Mouse (Mus musculus) left cerebral cortex, postnatal 36 days (tissue): ENCODE results near the gene Fam13a. TPM values are rescaled to one million over a fixed set of nuclear protein-coding genes. Genes with fewer than 3 reads are reported as not detected.

Experiments
- DNase-seq, 2 experiments: peaks; one replicate each; pipeline ENCODE4 v3.0.0; 2021 to 2022; ENCODE audit warnings: low spot score in 2 of 2, mixed read lengths in 1 of 2
- intact Hi-C: fragments of 180-260 bp; cut with DNase I; formaldehyde crosslinking; loops from one replicate; pipeline ENCODE4 v1.15.1; 2025
- total RNA-seq, 2 experiments: library from RNA; stranded (reverse); gene quantifications; 2 replicates each; pipeline ENCODE4 v1.2.3; 2021

The Fam13a gene
- total RNA-seq, 2 experiments from 2014 or later: 13.6 to 13.8 TPM

DNA sequence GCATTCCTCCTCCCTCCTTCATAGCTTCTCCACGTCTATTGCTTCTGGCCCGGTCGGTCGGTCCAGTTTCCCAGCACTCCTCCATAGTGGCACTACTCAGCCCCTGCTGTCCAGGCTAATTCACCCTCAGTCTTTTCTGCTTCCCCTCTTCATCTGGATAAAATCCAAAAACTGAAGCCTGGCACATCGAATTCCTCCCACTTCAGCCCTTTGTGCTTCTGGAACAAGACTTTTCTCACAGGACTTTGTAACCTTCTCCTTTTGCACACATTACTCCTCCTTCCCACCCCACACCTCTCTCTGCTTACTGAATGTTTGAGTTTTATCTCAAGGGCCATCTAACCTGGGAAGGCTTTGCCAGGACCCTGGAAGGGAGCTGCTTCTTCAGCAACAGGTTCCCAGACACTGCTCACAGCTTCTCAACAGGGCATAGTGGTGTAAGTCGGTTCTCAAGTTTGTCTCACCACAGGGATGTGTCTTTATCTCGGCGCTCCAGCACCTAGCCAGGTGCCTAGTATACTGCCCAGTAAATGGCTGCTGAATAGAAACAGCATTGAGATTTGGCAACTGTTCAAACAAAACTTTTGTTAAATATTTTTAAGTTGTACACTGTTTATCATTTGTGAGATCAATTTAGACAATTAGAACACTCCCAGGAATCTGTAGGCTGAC is 10.1 kb downstream of the Fam13a start:
- intact Hi-C loops: no loop called here
- no peak for DNase-seq

DNA sequence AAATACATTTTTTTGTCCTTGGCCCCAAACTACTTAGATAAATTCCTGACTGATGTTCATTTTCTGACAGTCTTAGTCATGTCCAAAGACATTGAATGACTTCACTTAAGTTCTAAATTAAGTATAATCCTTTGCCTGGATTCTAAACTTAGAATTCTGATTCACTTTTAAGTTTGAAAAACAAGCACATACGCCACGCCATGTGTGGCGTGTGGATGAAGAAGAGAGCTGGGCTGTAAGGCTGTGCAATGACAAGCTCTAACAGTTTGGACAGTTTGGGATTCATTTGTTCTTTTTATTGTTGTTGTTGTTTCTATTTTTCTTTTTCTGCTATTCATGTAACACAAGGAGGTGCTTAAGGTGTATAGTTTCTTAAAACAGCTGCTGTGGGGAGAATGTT is 13.6 kb downstream of the Fam13a start:
- DNase-seq: no peak

GRCm38 (mm10) chr6:59004630-59005029 is 19.7 kb downstream of the Fam13a start:
- no peak for DNase-seq
- intact Hi-C loops: no loop called here

More for the DNA sequence above, 13.6 kb downstream of the Fam13a start:
- intact Hi-C loops: no loop called here

DNA sequence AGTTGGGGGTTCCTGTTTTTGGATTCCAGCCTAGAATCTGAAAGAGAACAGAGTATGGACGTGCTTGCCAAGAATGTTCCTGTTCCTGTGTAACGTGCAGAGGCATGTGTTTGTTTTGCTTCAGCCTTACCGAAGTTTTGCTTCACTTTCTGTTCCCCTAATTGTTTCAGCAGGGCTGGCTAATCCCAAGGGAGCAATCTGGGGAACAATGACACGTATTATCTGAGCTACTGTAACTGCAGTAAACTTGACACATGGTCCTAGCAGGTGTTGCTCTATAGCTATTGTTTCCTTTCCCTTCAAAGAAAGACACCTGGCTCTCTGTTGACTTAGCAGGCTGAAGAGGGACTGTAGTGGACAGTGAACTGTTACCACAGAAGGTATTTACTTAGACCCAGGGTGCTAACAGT is 25.3 kb downstream of the Fam13a start:
- intact Hi-C loops: no loop called here
- no peak for DNase-seq

DNA sequence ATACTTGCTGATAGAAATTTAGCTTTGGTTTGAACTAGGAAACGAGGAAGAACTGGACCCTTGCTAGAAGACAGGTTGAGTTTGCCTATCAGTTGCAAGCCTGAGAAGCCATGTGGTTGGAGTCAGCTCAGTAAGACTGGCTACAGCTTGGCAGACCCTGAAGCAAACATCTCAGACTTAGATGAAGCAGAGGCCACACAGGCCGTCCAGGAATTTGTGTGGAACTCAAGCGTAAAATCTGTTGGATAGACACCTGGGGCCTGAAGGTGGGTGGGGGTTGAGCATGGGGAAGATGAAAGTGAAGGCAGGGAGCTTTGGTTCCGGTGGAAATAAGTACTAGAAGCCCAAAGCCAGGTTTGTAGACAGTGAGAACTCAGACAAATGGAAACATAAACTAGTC is 25.8 kb downstream of the Fam13a start:
- intact Hi-C loops: no loop called here
- DNase-seq: no peak

GRCm38 (mm10) chr6:58989149-58989548 is 35.2 kb downstream of the Fam13a start:
- no peak for DNase-seq
- intact Hi-C loops: no loop called here

GRCm38 (mm10) chr6:58988706-58989105 is 35.6 kb downstream of the Fam13a start:
- DNase-seq: no peak
- intact Hi-C loops: no loop called here

DNA sequence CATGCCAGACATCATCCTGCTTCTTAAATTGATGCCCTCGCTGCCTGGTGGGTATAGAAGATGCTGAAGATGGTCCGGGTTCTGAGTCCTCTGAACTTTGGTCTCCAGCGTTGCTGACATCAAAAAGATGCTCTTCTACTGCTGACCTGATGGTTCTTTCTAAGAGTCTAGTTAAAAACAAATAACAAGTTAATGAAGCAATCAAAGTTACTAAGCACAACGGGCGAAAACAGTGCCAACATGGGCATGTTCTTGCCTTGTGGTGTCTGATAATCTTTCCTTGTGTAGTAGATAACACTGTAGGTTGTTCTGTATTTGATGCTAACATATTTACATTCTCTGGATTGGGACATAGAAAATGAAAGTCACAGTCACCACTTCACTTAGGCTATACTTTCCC is 37.2 kb downstream of the Fam13a start:
- DNase-seq: no peak
- intact Hi-C loops: no loop called here

DNA sequence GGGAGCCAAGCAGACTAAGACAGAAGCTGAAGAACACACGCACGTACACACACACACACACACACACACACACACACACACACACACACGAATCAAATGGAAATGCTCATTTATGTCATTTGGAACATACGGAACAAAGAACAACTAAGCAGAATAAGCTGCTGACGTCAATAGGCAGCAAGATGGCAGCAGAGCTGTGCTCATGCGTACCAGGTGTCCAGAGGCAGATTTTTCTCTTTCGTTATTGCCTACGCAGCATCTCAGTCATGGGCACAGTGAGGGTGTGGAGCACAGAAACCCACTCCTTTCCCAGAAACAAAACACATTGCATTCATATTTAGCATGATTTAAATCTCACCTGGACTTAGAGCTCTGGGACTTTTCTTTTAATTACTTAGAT is 39.2 kb downstream of the Fam13a start:
- DNase-seq: no peak
- intact Hi-C loops: no loop called here

- DNase-seq: no peak
- intact Hi-C loops: no loop called here
Measured at GRCm38 (mm10) chr6:58975249-58975648, 49.1 kb downstream of the Fam13a start.

DNA sequence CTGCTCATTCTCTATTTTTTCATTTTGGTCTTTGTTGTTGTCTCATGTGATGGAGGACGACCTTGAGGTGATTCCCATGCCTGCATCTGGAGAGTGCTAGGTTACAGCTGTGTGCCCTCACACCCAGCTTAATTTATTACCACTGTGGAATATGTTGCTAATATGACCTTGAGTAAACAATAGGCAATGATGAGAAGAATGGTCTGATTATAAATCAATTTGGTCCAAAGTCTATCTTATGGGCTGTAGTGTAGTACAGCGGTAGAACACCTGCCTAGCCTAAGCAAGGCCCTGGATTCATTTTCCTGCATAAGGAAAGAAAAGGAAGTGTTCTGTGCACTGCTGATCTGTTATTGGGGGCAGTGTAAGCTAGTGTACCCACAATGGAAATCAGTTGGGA is 49.9 kb downstream of the Fam13a start:
- intact Hi-C loops: no loop called here
- DNase-seq: no peak

DNA sequence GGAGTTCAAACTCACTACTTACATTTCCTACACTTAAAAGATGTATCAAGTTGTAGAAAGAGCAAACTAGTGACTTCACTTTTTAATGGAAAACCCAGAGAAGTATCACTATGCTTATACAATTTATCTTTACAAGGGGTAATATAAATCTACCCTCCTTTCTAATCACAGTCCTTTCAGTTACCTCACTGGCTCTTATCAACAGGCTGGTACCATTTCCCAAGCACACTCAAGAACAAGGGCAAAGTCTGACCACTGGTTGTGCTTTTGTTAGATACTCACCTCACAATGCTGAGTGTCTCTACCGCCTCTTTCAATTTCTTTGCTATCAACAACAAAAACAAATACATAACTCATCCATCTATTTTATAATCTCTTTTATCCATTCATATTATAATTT is 51.5 kb downstream of the Fam13a start:
- intact Hi-C loops: no loop called here
- no peak for DNase-seq

GRCm38 (mm10) chr6:58968272-58968671 is 56.1 kb downstream of the Fam13a start:
- DNase-seq: no peak
- intact Hi-C loops: no loop called here

DNA sequence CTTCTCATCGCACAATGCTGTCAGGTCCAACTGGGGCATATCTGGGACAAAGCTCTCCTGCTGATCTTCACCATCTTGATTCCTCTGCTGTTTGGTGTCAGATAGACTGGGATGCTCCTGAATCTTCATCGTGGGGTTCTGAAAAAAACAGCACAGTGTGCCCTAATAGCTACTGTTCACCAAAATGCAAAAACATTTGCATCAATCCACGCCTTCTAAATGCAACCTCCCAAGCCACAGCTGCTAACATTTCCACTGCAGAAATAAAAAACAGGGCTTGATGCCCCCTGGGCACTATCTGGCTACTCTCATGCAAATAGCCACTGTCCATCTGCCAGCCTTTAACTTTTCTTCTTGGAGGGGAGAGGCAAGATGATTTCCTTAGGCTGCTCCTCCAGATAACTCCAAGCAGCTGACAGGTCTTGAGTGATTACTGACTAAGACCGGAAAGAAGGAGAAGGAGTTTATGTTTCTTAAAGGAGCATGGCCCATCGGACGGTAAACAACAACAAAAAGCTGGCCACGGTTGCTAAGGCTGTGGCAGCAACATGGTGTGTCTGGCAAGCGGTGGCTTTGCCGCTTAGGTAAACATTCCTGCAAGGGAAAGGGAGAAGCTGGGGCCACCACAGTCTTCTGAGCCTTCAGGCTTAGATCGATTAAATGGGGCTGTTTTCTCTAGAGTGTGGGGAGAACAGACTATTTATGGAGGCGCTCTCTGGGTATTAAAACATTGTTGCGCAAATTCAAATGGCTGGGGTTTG is 59.1 kb downstream of the Fam13a start:
- intact Hi-C loops: no loop called here
- DNase-seq: no peak

DNA sequence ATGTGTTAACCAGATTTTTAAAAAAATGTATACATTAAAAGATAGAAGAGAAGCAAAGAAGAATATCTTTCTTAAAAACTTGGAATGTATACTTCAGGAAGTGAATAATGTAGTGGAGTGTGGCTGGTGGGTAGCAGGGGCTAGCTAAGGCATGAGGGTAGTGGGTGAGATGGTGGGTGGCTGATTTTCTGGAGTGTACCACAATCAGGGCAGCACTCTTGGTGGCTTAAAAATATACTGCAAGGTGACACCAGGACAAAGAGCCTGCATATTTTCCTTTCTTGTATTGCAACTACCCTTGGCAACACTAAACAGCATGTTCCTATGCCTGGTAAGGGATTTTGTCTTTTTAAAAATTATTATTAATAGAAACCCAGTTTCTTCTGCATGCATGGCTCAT is 59.8 kb downstream of the Fam13a start:
- DNase-seq: no peak
- intact Hi-C loops: no loop called here

GRCm38 (mm10) chr6:58964091-58964490 is 60.3 kb downstream of the Fam13a start:
- intact Hi-C loops: no loop called here
- DNase-seq: no peak

DNA sequence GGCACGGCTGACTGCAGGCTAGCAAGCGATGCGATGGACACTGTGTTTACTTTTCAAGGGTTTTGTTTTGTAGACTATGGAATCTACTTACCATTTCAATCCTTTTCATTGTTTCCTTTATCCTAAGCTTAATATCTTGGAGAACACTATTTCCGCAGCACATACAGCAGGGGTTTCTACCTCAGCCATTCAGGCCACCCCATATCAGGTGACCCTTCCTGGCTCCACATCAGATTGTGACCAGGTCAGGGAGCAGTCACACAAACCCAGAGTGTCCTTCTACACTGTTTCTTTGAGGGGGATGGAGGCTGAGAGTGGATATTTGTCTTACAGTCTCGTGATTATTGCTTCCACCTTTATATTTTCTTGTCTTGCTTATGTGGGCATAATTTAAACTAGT is 61.7 kb downstream of the Fam13a start:
- DNase-seq: no peak
- intact Hi-C loops: no loop called here

DNA sequence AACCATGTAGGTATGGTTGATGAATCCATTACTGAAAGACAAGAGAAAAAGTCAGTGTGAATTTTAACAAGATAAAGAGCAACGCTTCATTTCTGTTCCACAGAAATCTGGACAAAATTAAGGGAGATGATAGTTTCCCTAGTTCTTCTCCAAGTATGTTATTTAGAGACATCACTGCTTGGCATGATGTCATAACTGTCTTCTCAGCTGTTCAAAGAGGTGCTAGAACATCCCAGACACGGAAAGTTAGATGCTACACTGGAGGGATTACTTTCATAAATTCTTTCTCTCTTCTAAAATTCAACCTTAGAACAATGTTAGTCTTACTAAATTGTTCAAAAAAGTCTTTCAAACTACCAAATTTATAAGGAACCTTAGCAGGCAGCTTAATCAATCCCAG is 63.8 kb downstream of the Fam13a start:
- no peak for DNase-seq
- intact Hi-C loops: no loop called here

GRCm38 (mm10) chr6:58951128-58951992 is 73.0 kb downstream of the Fam13a start:
- intact Hi-C loops: no loop called here
- no peak for DNase-seq

DNA sequence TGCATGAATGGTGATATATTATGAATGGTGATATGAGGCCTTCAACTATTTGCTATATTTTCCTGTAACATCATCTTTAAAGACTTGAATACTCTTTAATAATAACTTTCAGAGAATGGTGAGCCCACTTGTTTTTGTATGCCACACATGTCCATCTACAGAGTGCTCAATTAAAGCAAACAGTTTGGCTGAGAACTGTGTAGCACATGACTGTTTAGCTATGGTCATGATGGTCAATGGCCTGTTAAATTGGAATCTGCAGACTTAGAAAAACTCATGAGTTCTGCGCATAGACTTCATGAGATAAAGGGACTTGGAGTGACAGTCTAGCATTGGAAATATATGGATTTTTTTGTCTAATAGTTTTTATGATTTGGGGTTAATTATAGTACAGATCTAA is 73.9 kb downstream of the Fam13a start:
- intact Hi-C loops: no loop called here
- no peak for DNase-seq

- intact Hi-C loops: no loop called here
- DNase-seq: no peak
Measured at GRCm38 (mm10) chr6:58946840-58947239, 77.5 kb downstream of the Fam13a start.
